Mouse (Mus musculus) heart, embryonic 14.5 days (tissue): ENCODE measurements around the gene Mbtps1. TPM values are rescaled to one million over a fixed set of nuclear protein-coding genes. Genes with fewer than 3 reads are reported as not detected.

Experiments used
- ATAC-seq: fragments of 200-750 bp; cut with Nextera tagmentation; 2 replicates; pipeline ENCODE4 v1.8.0; 2017; ENCODE audit warnings: low read depth, moderate TSS enrichment; ENCODE audit not compliant: insufficient number of reproducible peaks, insufficient read depth, low FRiP score
- H3K27ac ChIP-seq, 2 experiments: fragments of 200-500 bp in 1 of 2; fragments of 300-500 bp in 1 of 2; sonication (generic) in 1 of 2; replicated peaks in 1 of 2; 2 replicates each; pipeline ENCODE4 v1.5.1; 2012 to 2014; ENCODE audit warnings: low read depth in 2 of 2, low read length in 2 of 2, control low read depth in 1 of 2, mild to moderate bottlenecking in 1 of 2, mixed read lengths in 1 of 2; ENCODE audit not compliant: control insufficient read depth in 1 of 2, insufficient read depth in 1 of 2
- H3K27me3 ChIP-seq: fragments of 300-500 bp; sonication (generic); 2 replicates; pipeline ENCODE4 v1.6.1; 2014; ENCODE audit warnings: mild to moderate bottlenecking, low read length, control low read depth; ENCODE audit not compliant: control insufficient read depth, insufficient read depth
- H3K36me3 ChIP-seq: fragments of 300-500 bp; sonication (generic); 2 replicates; pipeline ENCODE4 v1.6.1; 2014; ENCODE audit warnings: mild to moderate bottlenecking, control low read depth, low read length, mixed read lengths; ENCODE audit not compliant: control insufficient read depth, insufficient read depth
- H3K4me1 ChIP-seq, 2 experiments: fragments of 200-500 bp in 1 of 2; fragments of 300-500 bp in 1 of 2; sonication (generic) in 1 of 2; 2 replicates each; pipeline ENCODE4 v1.6.1; 2012 to 2014; ENCODE audit warnings: low read length in 2 of 2, control low read depth in 1 of 2, mixed read lengths in 1 of 2; ENCODE audit not compliant: control insufficient read depth in 2 of 2, insufficient read depth in 2 of 2
- H3K4me2 ChIP-seq: fragments of 300-500 bp; sonication (generic); 2 replicates; pipeline ENCODE4 v1.6.1; 2014; ENCODE audit warnings: mild to moderate bottlenecking, low read length
- H3K4me3 ChIP-seq, 2 experiments: fragments of 200-500 bp in 1 of 2; fragments of 300-500 bp in 1 of 2; sonication (generic) in 1 of 2; 2 replicates each; pipeline ENCODE4 v1.5.1; 2012 to 2014; ENCODE audit warnings: low read length in 2 of 2, mild to moderate bottlenecking in 2 of 2, control low read depth in 1 of 2, low read depth in 1 of 2, moderate library complexity in 1 of 2; ENCODE audit not compliant: control insufficient read depth in 1 of 2, insufficient read depth in 1 of 2
- H3K9ac ChIP-seq: fragments of 300-500 bp; sonication (generic); 2 replicates; pipeline ENCODE4 v1.6.1; 2014; ENCODE audit warnings: mild to moderate bottlenecking, low read length
- H3K9me3 ChIP-seq: fragments of 300-500 bp; sonication (generic); 2 replicates; pipeline ENCODE4 v1.6.1; 2016; ENCODE audit warnings: low read length, control low read depth; ENCODE audit not compliant: control insufficient read depth
- WGBS: fragments of 180-500 bp; shearing (Covaris S2); extraction: QIAGEN DNeasy Blood & Tissue Kit; methylation state at CpG from one replicate; pipeline ENCODE4 v1.1.7; 2014; 5-methylcytosine and 5-hydroxymethylcytosine counted together
- polyA plus RNA-seq: library from polyadenylated mRNA; unstranded; fragments of >200 nt; fragmentation: Nextera tagmentation; extraction: Ambion mirVana; gene quantifications from 2 replicates; pipeline ENCODE4 v1.2.1, GENCODE M21; 2014

The Mbtps1 gene
- polyA plus RNA-seq, 1 experiment from 2014 or later = 62.5 TPM

DNA sequence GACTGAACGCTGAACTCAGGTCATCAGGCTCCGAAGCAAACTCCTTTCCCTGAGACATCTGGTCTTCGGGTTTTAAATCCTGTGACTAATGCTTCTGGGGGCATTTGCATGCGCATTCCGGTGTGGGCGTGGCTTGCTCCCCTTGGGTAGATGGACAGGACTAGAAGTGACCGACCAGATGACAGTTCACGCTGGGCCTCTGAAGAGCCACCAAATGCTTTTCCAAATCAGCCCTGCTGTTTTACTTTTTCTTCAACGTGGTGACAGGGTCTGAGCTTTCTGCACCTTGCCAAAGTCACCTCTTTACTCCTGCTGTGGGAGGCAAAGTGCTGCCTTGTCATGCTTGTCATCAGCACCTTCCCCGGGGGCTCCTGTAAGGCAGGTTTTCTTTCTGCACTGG is 30.3 kb upstream of the Mbtps1 start:
- Histone ChIP-seq H3K36me3 (no peaks in the 10 kb centered on the region), H3K9ac (no peak overlapping the region), H3K4me3 (no peak overlapping the region), H3K9me3 (no peaks in the 10 kb centered on the region), H3K27ac (peak overlapping the region; percentile 75 to 84), H3K4me2 (peak overlapping the region; percentile 32), H3K4me1 (peaks cover 18% of the 10 kb centered on the region in 2 experiments), H3K27me3 (no peaks in the 10 kb centered on the region)
- 5% methylated on average over 10 of the region's 10 CpGs for WGBS
- peak; percentile 81 for ATAC-seq

DNA sequence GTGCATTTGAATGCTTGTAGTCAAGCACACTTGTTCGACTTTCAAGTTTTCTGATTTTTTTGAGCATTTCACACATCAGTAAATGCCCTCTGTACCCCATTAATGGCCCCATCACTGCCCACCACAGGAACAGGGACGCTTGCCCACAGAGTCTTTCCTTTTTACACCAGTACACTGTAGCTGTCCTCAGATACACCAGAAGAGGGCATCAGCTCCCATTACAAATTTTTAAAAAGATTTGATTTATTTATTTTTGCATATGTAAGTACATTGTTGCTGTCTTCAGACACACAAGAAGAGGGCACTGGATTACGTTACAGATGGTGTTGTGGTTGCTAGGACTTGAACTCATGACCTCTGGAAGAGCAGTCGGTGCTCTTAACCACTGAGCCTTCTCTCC is 29.8 kb upstream of the Mbtps1 start:
- Histone ChIP-seq H3K4me2 (peak overlapping the region; percentile 32), H3K27me3 (no peaks in the 10 kb centered on the region), H3K9me3 (no peaks in the 10 kb centered on the region), H3K9ac (no peak overlapping the region), H3K27ac (peak overlapping the region; percentile 75 to 84), H3K36me3 (no peaks in the 10 kb centered on the region), H3K4me1 (peaks cover 18% of the 10 kb centered on the region in 2 experiments), H3K4me3 (no peak overlapping the region)
- no peak for ATAC-seq
- 56% methylated on average over 4 of the region's 4 CpGs for WGBS

GRCm38 (mm10) chr8:119585901-119586300 is 27.4 kb upstream of the Mbtps1 start:
- no peaks in the 10 kb centered on the region for H3K27me3 ChIP-seq
- H3K4me1 ChIP-seq = peaks cover 22 to 24% of the 10 kb centered on the region in 2 experiments
- WGBS = 12% methylated on average over 24 of the region's 24 CpGs
- no peak overlapping the region for H3K27ac ChIP-seq
- no peaks in the 10 kb centered on the region for H3K36me3 ChIP-seq
- ATAC-seq = no peak
- H3K9ac ChIP-seq = peak overlapping the region; percentile 72
- peak overlapping the region; percentile 70 for H3K4me2 ChIP-seq
- H3K9me3 ChIP-seq = no peaks in the 10 kb centered on the region
- peak overlapping the region; percentile 35 to 46 for H3K4me3 ChIP-seq

GRCm38 (mm10) chr8:119580441-119581161 is 22.1 kb upstream of the Mbtps1 start:
- peaks cover 13% of the 10 kb centered on the region for H3K27me3 ChIP-seq
- 0 out of 2 replicates have a peak, but pooled peaks have one; percentile 57 for ATAC-seq
- H3K9ac ChIP-seq = no peak overlapping the region
- no peaks in the 10 kb centered on the region for H3K9me3 ChIP-seq
- 47% methylated on average over 5 of the region's 5 CpGs for WGBS
- no peak overlapping the region for H3K4me3 ChIP-seq
- no peak overlapping the region for H3K4me2 ChIP-seq
- no peaks in the 10 kb centered on the region for H3K36me3 ChIP-seq
- H3K27ac ChIP-seq = 0 out of 4 replicates have a peak overlapping the region, but pooled peaks of 1 of the 2 experiments have one; percentile 1
- peaks cover 10 to 14% of the 10 kb centered on the region in 2 experiments; a peak in 3 of 4 replicates for H3K4me1 ChIP-seq

- H3K4me1 ChIP-seq = peaks cover 8 to 14% of the 10 kb centered on the region in 2 experiments; a peak in 3 of 4 replicates
- H3K27ac ChIP-seq = no peak overlapping the region
- H3K36me3 ChIP-seq = no peaks in the 10 kb centered on the region
- no peak overlapping the region for H3K9ac ChIP-seq
- H3K9me3 ChIP-seq = no peaks in the 10 kb centered on the region
- WGBS = 56% methylated on average over 13 of the region's 13 CpGs
- peaks cover 13% of the 10 kb centered on the region for H3K27me3 ChIP-seq
- ATAC-seq = no peak
- no peak overlapping the region for H3K4me3 ChIP-seq
- no peak overlapping the region for H3K4me2 ChIP-seq
Measured at GRCm38 (mm10) chr8:119579096-119579495, 20.6 kb upstream of the Mbtps1 start.

GRCm38 (mm10) chr8:119575366-119575726 is 16.8 kb upstream of the Mbtps1 start:
- Histone ChIP-seq H3K36me3 (no peaks in the 10 kb centered on the region), H3K27me3 (peaks cover 13% of the 10 kb centered on the region), H3K27ac (no peak overlapping the region), H3K4me1 (peaks cover 2 to 8% of the 10 kb centered on the region in 2 experiments), H3K9me3 (no peaks in the 10 kb centered on the region), H3K4me3 (peak overlapping the region; percentile 57 to 75), H3K4me2 (peak overlapping the region; percentile 94), H3K9ac (peak overlapping the region; percentile 78)
- WGBS = 3% methylated on average over 16 of the region's 16 CpGs
- no peak for ATAC-seq

- H3K4me3 ChIP-seq = peak within 1 kb of the TSS; percentile 57 to 75
- peak within 1 kb of the TSS; percentile 78 for H3K9ac ChIP-seq
- H3K4me1 ChIP-seq = peaks cover 2 to 3% of the 10 kb centered on the region in 2 experiments; a peak in 3 of 4 replicates
- H3K27ac ChIP-seq = peak within 1 kb of the TSS in 1 of 2 experiments; percentile 25; a peak in 1 of 4 replicates
- H3K4me2 ChIP-seq = peak within 1 kb of the TSS; percentile 94
- WGBS = under 1% methylated on average over 90 of the region's 97 CpGs
- peaks cover 13% of the 10 kb centered on the region for H3K27me3 ChIP-seq
- ATAC-seq = peak; percentile 84
- H3K9me3 ChIP-seq = no peaks in the 10 kb centered on the region
- H3K36me3 ChIP-seq = no peaks in the 10 kb centered on the region
Measured at GRCm38 (mm10) chr8:119574437-119575365, 16.2 kb upstream of the Mbtps1 start, which contains the start of the genes Hsdl1 and Dnaaf1. Gene Hsdl1, minus strand, starts transcription at chr8:119575183. Gene Dnaaf1, plus strand, starts transcription at chr8:119575235.
